Mouse (Mus musculus) urinary bladder, postnatal 4 days (tissue): Measurements from ENCODE around the gene S1pr5.
A peak's percentile ranks its signal among the peaks of the same experiment; 100 is the strongest.
"Not testable (repeated sequence)": the region's sequence is repeated elsewhere in the genome, so short reads cannot be mapped to it uniquely, and the experiment has no call there.

ENCODE experiments used
- DNase-seq, 2 experiments: peaks; one replicate each; pipeline ENCODE4 v3.0.0; 2021 to 2022; ENCODE audit warnings: low spot score in 2 of 2

S1pr5 gene

GRCm38 (mm10) chr9:21266889-21267288 lies 18.6 kb upstream of the S1pr5 start:
- DNase-seq, result no peak

- no peak for DNase-seq
Measured at GRCm38 (mm10) chr9:21265611-21266010, 17.4 kb upstream of the S1pr5 start.

- DNase-seq, result peak; percentile 98 to 99
Measured at GRCm38 (mm10) chr9:21265000-21265561, 16.8 kb upstream of the S1pr5 start, which contains the start of gene Atg4d. TSS of gene Atg4d (plus strand) at chr9:21265293.

GRCm38 (mm10) chr9:21264272-21264999 lies 16.2 kb upstream of the S1pr5 start:
- DNase-seq, result no peak

- DNase-seq, result no peak
Measured at GRCm38 (mm10) chr9:21261831-21262230, 13.6 kb upstream of the S1pr5 start.

GRCm38 (mm10) chr9:21260491-21261040 lies 12.3 kb upstream of the S1pr5 start:
- DNase-seq, result no peak

- not testable (repeated sequence) for DNase-seq
Measured at GRCm38 (mm10) chr9:21256349-21256748, 8.1 kb upstream of the S1pr5 start.

- no peak for DNase-seq
Measured at GRCm38 (mm10) chr9:21254690-21255089, 6.4 kb upstream of the S1pr5 start.

GRCm38 (mm10) chr9:21251116-21251735 lies 3.0 kb upstream of the S1pr5 start:
- DNase-seq, result no peak

GRCm38 (mm10) chr9:21250509-21250908 lies 2.3 kb upstream of the S1pr5 start:
- no peak for DNase-seq

GRCm38 (mm10) chr9:21249629-21250508 lies 1.6 kb upstream of the S1pr5 start:
- DNase-seq, result no peak

GRCm38 (mm10) chr9:21246342-21246741 lies 1.9 kb downstream of the S1pr5 start:
- DNase-seq, result no peak

GRCm38 (mm10) chr9:21245113-21245487 lies 3.1 kb downstream of the S1pr5 start:
- DNase-seq, result no peak

GRCm38 (mm10) chr9:21244428-21245112 lies 3.7 kb downstream of the S1pr5 start:
- no peak for DNase-seq

- DNase-seq, result no peak
Measured at GRCm38 (mm10) chr9:21243826-21244427, 4.3 kb downstream of the S1pr5 start.

- DNase-seq, result peak; percentile 53 to 79
Measured at GRCm38 (mm10) chr9:21241343-21241742, 6.9 kb downstream of the S1pr5 start.

- no peak for DNase-seq
Measured at GRCm38 (mm10) chr9:21239465-21239848, 8.8 kb downstream of the S1pr5 start.

GRCm38 (mm10) chr9:21238733-21239464 lies 9.3 kb downstream of the S1pr5 start, which contains the start of gene Keap1:
TSS of gene Keap1 (minus strand) at chr9:21239361.
- peak; percentile 77 to 85 for DNase-seq

GRCm38 (mm10) chr9:21238004-21238732 lies 10.1 kb downstream of the S1pr5 start:
- DNase-seq, result no peak
